Mouse (Mus musculus) urinary bladder, postnatal 14 days (tissue): ENCODE results near the gene Prodh2.
"Not testable (repeated sequence)": the region's sequence is repeated elsewhere in the genome, so short reads cannot be mapped to it uniquely, and the experiment has no call there.

Experiments used
- DNase-seq: peaks from one replicate; pipeline ENCODE4 v3.0.0; 2021; ENCODE audit warnings: low spot score

Gene Prodh2

DNA sequence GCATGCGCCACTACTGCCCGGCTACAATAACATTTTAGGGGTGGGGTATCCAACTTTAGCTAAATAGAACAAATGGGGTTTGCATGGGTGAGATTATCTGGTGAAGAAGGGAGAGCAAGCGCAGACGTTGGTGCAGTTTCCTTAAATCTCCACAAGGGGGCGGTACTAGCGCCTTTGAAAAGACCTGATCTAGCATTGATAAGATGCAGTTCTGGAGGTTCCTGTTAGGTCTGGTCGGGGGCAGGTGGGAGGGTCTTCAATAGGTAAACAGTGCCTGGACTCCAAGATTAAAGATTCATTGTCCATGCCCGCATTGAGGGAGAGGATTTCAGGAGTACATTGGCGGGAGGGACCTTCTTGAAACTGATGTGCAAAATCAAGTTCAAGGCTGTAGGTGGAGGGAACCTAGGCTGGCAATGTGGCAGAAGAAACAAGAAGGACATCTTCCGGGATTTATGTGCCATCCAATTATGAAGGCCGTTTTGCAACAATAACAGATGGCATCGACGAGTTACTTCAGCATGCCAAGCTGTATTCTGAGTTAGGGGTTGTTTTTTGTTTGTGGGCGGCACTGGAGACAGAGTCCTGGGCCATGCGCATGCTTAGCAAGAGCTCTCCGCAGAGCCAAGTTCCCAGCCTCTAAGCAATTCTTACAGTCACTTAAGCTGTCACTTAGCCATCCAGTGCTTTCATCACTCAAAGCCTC lies 3.0 kb upstream of the Prodh2 start:
- DNase-seq = peak; percentile 23

- no peak for DNase-seq
These were observed 2.5 kb upstream of the Prodh2 start for GRCm38 (mm10) chr7:30490957-30491307.

DNA sequence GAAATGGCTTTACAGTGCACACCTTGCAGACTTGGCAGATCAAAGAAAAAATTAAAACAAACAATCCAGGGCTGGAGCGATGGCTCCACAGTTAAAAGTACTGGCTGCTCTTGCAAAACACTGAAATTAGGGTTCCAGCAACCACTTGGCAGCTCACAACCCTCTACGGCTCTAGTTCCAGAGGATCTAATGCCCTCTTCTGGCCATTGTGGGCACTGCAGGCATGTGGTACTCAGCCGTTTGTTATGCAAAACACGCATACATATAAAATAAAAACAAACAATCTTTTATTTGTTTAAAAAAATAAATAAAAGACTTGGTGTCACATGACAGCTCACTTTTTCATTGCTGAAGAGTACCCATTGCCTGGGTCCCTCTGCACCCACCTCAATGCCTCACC lies 657 bp upstream of the Prodh2 start:
- peak; percentile 82 for DNase-seq

- not testable (repeated sequence) for DNase-seq
These were observed 2.2 kb downstream of the Prodh2 start for GRCm38 (mm10) chr7:30495506-30496042.

- DNase-seq = not testable (repeated sequence)
These were observed 7.7 kb downstream of the Prodh2 start for GRCm38 (mm10) chr7:30501159-30501558.

- no peak for DNase-seq
These were observed 14.6 kb downstream of the Prodh2 start for GRCm38 (mm10) chr7:30508061-30508460.

DNA sequence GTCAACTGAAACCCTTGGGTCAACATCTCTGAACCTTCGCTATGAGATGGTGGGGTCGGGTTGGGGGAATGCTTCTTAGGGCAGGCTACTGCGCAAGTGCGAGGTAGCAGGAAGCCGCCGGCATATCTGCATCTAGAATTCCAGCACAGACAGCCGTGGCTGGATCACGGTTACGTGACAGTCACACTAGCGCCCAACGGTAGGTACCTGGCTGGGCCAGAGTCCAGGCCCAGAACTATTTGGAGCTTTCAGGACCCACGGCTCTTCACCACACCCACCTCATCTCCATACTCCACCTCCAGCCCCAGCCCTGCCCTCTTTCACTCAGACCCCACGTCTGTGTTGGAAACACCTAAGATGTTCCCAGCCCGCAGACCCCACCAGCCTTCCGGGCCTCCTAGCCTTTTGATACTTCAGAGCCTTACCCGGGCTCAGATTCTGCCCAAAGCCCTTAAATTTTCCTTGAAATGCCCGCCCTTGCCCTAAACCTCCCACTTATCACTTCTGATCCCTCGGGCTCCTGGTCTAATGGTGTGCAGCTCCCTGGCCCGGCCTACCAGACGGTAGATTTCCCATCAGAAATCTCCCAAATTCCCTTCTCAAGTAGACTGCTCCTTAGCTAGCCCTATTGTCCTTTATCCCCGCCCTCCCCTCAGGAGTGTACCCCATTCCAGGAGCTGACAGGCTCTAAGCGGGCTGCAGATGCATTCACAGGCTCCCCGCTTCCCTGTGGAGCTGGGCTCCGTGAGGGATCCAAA lies 21.8 kb downstream of the Prodh2 start:
- no peak for DNase-seq

- DNase-seq = no peak
These were observed 24.9 kb downstream of the Prodh2 start for GRCm38 (mm10) chr7:30518325-30518724.

DNA sequence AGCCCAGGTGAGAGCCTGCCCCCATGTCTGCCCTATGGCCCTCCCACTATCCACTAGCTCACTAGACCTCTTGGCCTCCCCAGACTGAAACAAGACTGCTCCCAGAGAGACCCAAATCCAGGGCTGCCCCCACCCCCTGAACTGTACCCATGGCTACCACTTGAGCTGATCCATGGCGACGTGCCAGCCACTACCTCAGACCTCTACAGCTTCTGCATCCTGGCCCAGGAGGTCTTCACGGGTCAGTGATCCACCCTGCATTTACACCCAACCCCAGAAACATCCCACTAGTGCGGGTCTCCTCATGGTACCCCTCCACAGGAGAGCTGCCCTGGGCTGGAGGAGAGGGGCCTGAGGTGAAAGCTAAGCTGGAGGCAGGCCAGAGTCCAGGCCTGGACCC lies 27.0 kb downstream of the Prodh2 start:
- no peak for DNase-seq

- DNase-seq = no peak
These were observed 27.4 kb downstream of the Prodh2 start for GRCm38 (mm10) chr7:30520856-30521255.

GRCm38 (mm10) chr7:30522871-30523270 lies 29.4 kb downstream of the Prodh2 start:
- no peak for DNase-seq

DNA sequence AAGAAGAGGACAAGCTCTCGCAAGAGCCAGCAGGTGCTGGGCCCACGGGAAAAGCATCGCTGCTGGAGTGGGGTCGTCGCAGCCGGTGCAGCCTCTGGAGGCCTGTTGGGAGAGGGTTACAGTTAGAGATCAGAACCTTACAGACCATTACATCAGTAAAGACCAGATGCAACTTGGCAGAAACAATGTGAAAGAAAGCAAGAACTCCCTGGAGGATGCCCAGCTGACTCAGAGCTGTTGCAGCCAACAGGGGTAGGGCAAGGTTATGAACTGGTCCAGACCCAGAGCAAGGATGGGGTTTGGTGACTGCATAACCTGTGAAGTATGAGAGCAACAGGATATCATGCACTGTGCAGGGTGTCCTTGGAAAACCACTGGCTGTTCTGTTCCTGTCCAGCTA lies 31.1 kb downstream of the Prodh2 start:
- no peak for DNase-seq

DNA sequence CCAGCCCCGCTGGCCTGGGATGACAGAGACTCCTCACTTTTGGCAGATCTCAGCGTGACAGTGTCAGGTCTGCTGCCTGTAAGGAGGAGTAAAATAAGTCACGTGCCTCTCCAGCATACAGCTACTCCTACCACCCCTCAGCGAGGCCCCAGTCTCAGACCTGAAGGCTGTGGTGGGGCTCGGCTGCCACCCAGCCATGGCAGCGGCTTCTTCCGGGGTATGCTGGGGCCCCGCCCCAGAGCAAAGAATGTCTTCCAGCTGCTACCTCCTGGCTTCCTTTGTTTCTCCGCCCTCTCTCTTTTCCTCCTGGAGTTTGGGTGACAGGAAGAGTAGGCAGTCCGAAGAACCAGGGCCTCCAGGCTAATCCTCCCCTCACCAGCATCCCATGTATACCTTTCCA lies 32.5 kb downstream of the Prodh2 start:
- no peak for DNase-seq

DNA sequence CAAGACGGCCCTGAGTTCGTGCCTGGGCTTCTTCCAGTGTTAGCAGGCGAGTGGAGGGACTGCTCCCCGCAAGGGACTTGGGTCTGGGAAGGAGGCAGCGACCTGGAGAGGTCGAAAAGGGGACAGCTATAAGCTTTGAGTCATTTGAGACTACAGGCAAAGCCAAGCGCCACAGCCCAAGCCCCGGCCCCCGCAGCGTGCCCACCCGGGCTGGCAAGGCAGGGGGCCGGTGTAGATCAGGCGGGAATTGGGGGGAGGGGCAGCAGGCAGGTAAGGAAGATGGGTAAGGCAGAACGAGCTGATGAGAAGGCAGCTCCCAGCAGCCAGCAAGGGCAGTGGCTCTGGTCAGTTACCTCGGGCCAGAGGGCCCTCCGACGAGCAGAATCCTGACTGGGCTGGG lies 33.0 kb downstream of the Prodh2 start:
- DNase-seq = no peak

GRCm38 (mm10) chr7:30526981-30527380 lies 33.6 kb downstream of the Prodh2 start:
- no peak for DNase-seq

DNA sequence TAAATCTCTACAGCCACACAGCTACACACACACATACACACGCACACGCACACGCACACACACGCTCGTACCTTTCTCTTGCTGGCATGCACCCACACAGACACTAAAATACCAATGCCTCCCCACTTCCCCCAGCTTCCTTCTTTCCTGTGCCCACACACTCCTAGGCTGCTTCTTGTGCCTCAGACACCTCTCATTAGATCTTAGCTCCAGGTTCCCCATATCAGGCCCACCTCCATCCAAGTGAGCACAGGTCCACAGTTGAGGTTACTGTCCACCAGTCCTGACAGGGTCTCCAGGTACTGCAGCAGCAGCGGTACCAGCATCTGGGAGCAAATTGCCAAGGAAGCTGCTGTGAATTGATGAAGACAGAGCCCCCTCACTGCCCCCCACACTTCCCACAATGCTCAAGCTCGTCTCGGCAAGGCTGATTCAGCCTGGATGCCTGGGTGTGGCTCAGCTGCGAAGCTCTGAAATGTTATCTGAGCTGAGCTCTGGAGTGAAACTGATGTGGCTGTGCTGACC lies 37.9 kb downstream of the Prodh2 start:
- DNase-seq = no peak

- no peak for DNase-seq
These were observed 39.5 kb downstream of the Prodh2 start for GRCm38 (mm10) chr7:30532931-30533330.

- DNase-seq = no peak
These were observed 40.7 kb downstream of the Prodh2 start for GRCm38 (mm10) chr7:30533941-30534632.

GRCm38 (mm10) chr7:30534633-30535577 lies 41.5 kb downstream of the Prodh2 start, which contains the start of gene Arhgap33:
Gene Arhgap33, minus strand, starts transcription at chr7:30535060.
- DNase-seq = peak; percentile 95

- DNase-seq = no peak
These were observed 47.1 kb downstream of the Prodh2 start for GRCm38 (mm10) chr7:30540572-30540971.

DNA sequence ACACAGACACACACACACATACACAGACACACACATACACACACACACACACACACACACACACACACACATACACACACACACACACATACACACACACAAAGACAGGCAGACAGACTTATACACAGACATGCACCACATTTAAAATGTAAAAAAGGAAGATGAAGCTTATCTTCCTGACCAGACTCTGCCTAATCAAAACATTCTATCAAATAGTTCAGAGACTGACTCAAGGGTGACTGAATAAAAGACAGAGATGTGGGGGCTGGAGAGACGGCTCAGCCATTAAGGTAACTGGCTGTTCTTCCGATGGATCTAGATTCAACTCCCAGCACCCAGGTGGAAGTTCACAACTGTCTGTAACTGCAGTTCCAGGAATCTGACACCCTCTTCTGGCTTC lies 50.9 kb downstream of the Prodh2 start:
- no peak for DNase-seq
